Mouse (Mus musculus) midbrain, postnatal 0 days (tissue): Measurements from ENCODE around the gene Gm4952. TPM values are rescaled to one million over a fixed set of nuclear protein-coding genes. Genes with fewer than 3 reads are reported as not detected.
"Not testable (repeated sequence)": the region's sequence is repeated elsewhere in the genome, so short reads cannot be mapped to it uniquely, and the experiment has no call there.

ENCODE experiments used
- ATAC-seq: fragments of 200-750 bp; cut with Nextera tagmentation; 2 replicates; pipeline ENCODE4 v1.8.0; 2017; ENCODE audit warnings: moderate number of reproducible peaks, mild to moderate bottlenecking, moderate TSS enrichment, moderate library complexity; ENCODE audit not compliant: low FRiP score
- DNase-seq: peaks from one replicate; pipeline ENCODE4 v3.0.0-alpha.2; 2015; ENCODE audit warnings: low spot score
- H3K27ac ChIP-seq: fragments of 300-500 bp; sonication (generic); 2 replicates; pipeline ENCODE4 v1.5.1; 2014; ENCODE audit warnings: low read depth, mild to moderate bottlenecking, low read length, mixed read lengths
- H3K27me3 ChIP-seq: fragments of 300-500 bp; sonication (generic); 2 replicates; pipeline ENCODE4 v1.6.1; 2014; ENCODE audit warnings: low read length, control low read depth, mixed read lengths; ENCODE audit not compliant: insufficient read depth
- H3K36me3 ChIP-seq: fragments of 300-500 bp; sonication (generic); 2 replicates; pipeline ENCODE4 v1.6.1; 2014; ENCODE audit warnings: low read length, control low read depth, mixed read lengths; ENCODE audit not compliant: insufficient read depth
- H3K4me1 ChIP-seq: fragments of 300-500 bp; sonication (generic); 2 replicates; pipeline ENCODE4 v1.6.1; 2014; ENCODE audit warnings: mild to moderate bottlenecking, control low read depth, antibody characterized with exemption, low read length, mixed read lengths; ENCODE audit not compliant: insufficient read depth
- H3K4me2 ChIP-seq: fragments of 300-500 bp; sonication (generic); 2 replicates; pipeline ENCODE4 v1.6.1; 2014; ENCODE audit warnings: low read depth, mild to moderate bottlenecking, low read length, mixed read lengths; ENCODE audit not compliant: poor library complexity, severe bottlenecking
- H3K4me3 ChIP-seq: fragments of 300-500 bp; sonication (generic); 2 replicates; pipeline ENCODE4 v1.5.1; 2014; ENCODE audit warnings: low read depth, mild to moderate bottlenecking, low read length, moderate library complexity
- H3K9ac ChIP-seq: fragments of 300-500 bp; sonication (generic); replicated peaks from 2 replicates; pipeline ENCODE4 v1.6.1; 2014; ENCODE audit warnings: mild to moderate bottlenecking, low read length, moderate library complexity, mixed read lengths; ENCODE audit not compliant: poor library complexity, severe bottlenecking
- H3K9me3 ChIP-seq: fragments of 300-500 bp; sonication (generic); 2 replicates; pipeline ENCODE4 v1.6.1; 2016; ENCODE audit warnings: low read length, control low read depth
- CTCF ChIP-seq: IDR thresholded peaks from 2 replicates; pipeline ENCODE4 v1.5.1; 2016; ENCODE audit warnings: antibody characterized with exemption, mild to moderate bottlenecking
- WGBS: fragments of 180-500 bp; shearing (Covaris S2); extraction: QIAGEN DNeasy Blood & Tissue Kit; methylation state at CpG from one replicate; pipeline ENCODE4 v1.1.7; 2014; 5-methylcytosine and 5-hydroxymethylcytosine counted together
- polyA plus RNA-seq: library from polyadenylated mRNA; unstranded; fragments of >200 nt; fragmentation: Nextera tagmentation; extraction: Ambion mirVana; gene quantifications from 2 replicates; pipeline ENCODE4 v1.2.1, GENCODE M21; 2015
- total RNA-seq: library from RNA; depleted of rRNA; stranded (reverse); fragments of >200 nt; gene quantifications from 2 replicates; pipeline ENCODE4 v1.2.3, GENCODE M21; 2014; rRNA removed

Gm4952 gene
- total and polyA plus RNA-seq, 2 experiments from 2014 or later = 0.16 to 0.52 TPM

- Histone ChIP-seq H3K36me3 (no peaks in the 10 kb centered on the region), H3K4me3 (no peak overlapping the region), H3K4me2 (no peak overlapping the region), H3K9me3 (0 out of 2 replicates have a peak, but pooled peaks cover 4% of the 10 kb centered on the region), H3K4me1 (no peaks in the 10 kb centered on the region), H3K27me3 (no peaks in the 10 kb centered on the region), H3K27ac (no peak overlapping the region), H3K9ac (no peak overlapping the region)
- DNase-seq = no peak
- no peak for TF ChIP-seq CTCF
- no peak for ATAC-seq
- 84% methylated on average over 1 of the region's 1 CpGs for WGBS
These were observed 66.4 kb downstream of the Gm4952 start for GRCm38 (mm10) chr19:12666156-12666555.

GRCm38 (mm10) chr19:12668601-12669000 lies 68.8 kb downstream of the Gm4952 start:
- WGBS = 97% methylated on average over 3 of the region's 3 CpGs
- ATAC-seq, H3K4me1 ChIP-seq, H3K27ac ChIP-seq, H3K9me3 ChIP-seq, H3K9ac ChIP-seq, H3K27me3 ChIP-seq, H3K36me3 ChIP-seq, H3K4me3 ChIP-seq, DNase-seq, H3K4me2 ChIP-seq: not testable (repeated sequence)

- ATAC-seq (no peak), DNase-seq (no peak)
- Histone ChIP-seq H3K4me3 (no peak within 1 kb of the TSS), H3K4me1 (no peaks in the 10 kb centered on the region), H3K27ac (no peak within 1 kb of the TSS), H3K4me2 (no peak within 1 kb of the TSS), H3K36me3 (no peaks in the 10 kb centered on the region), H3K9me3 (no peaks in the 10 kb centered on the region), H3K9ac (no peak within 1 kb of the TSS), H3K27me3 (no peaks in the 10 kb centered on the region)
- TF ChIP-seq CTCF = no peak
These were observed 70.4 kb downstream of the Gm4952 start, which contains the start of gene Olfr1442 for GRCm38 (mm10) chr19:12670139-12670538. TSS of gene Olfr1442 (plus strand) at chr19:12670439.

- H3K27me3 ChIP-seq = no peaks in the 10 kb centered on the region
- no peak for ATAC-seq
- no peak for TF ChIP-seq CTCF
- WGBS = 91% methylated on average over 4 of the region's 4 CpGs
- no peaks in the 10 kb centered on the region for H3K9me3 ChIP-seq
- no peak overlapping the region for H3K4me3 ChIP-seq
- DNase-seq = no peak
- H3K4me1 ChIP-seq = no peaks in the 10 kb centered on the region
- H3K36me3 ChIP-seq = no peaks in the 10 kb centered on the region
- no peak overlapping the region for H3K9ac ChIP-seq
- H3K4me2 ChIP-seq = no peak overlapping the region
- H3K27ac ChIP-seq = no peak overlapping the region
These were observed 71.3 kb downstream of the Gm4952 start for GRCm38 (mm10) chr19:12671051-12671450.

- H3K27me3 ChIP-seq = no peaks in the 10 kb centered on the region
- TF ChIP-seq CTCF = no peak
- no peak within 1 kb of the TSS for H3K9ac ChIP-seq
- no peaks in the 10 kb centered on the region for H3K9me3 ChIP-seq
- H3K4me2 ChIP-seq = no peak within 1 kb of the TSS
- DNase-seq (no peak), ATAC-seq (no peak)
- H3K4me1 ChIP-seq = no peaks in the 10 kb centered on the region
- no peaks in the 10 kb centered on the region for H3K36me3 ChIP-seq
- no peak within 1 kb of the TSS for H3K27ac ChIP-seq
- H3K4me3 ChIP-seq = no peak within 1 kb of the TSS
- WGBS = 71% methylated on average over 3 of the region's 3 CpGs
These were observed 78.0 kb downstream of the Gm4952 start, which contains the start of gene Olfr1443 for GRCm38 (mm10) chr19:12677812-12678211. TSS of gene Olfr1443 (plus strand) at chr19:12678112.

Other genes starting within 250 kb of the Gm4952 start
- gene Olfr1440, start 212.7 kb upstream of the Gm4952 start, total RNA-seq = not detected in 2 replicates
- not detected in 2 replicates for gene Olfr1440, start 212.7 kb upstream of the Gm4952 start, polyA plus RNA-seq
- not detected in 2 replicates for gene Olfr1441, start 182.5 kb upstream of the Gm4952 start, total RNA-seq
- gene Olfr1441, start 182.5 kb upstream of the Gm4952 start, polyA plus RNA-seq = not detected in 2 replicates
- not detected in 2 replicates for gene Pfpl, start 172.1 kb upstream of the Gm4952 start, total RNA-seq
- not detected in 2 replicates for gene Pfpl, start 172.1 kb upstream of the Gm4952 start, polyA plus RNA-seq
- gene Mpeg1, start 139.2 kb upstream of the Gm4952 start, total RNA-seq = 2.7 and 4.2 TPM in 2 replicates
- 0.83 and 0.88 TPM in 2 replicates for gene Mpeg1, start 139.2 kb upstream of the Gm4952 start, polyA plus RNA-seq
- 57.5 and 63.1 TPM in 2 replicates for gene Dtx4, start 98.5 kb upstream of the Gm4952 start, total RNA-seq
- gene Dtx4, start 98.5 kb upstream of the Gm4952 start, polyA plus RNA-seq = 24.3 and 26.3 TPM in 2 replicates
- gene Fam111a, start 54.2 kb upstream of the Gm4952 start, total RNA-seq = 2.3 and 4.2 TPM in 2 replicates
- 2.4 and 2.7 TPM in 2 replicates for gene Fam111a, start 54.2 kb upstream of the Gm4952 start, polyA plus RNA-seq
- not detected in 2 replicates for gene Glyat, start 33.3 kb downstream of the Gm4952 start, total RNA-seq
- gene Glyat, start 33.3 kb downstream of the Gm4952 start, polyA plus RNA-seq = not detected in 2 replicates
- not detected in 2 replicates for gene Olfr1442, start 70.5 kb downstream of the Gm4952 start, total RNA-seq
- gene Olfr1442, start 70.5 kb downstream of the Gm4952 start, polyA plus RNA-seq = not detected in 2 replicates
- gene Olfr1443, start 78.1 kb downstream of the Gm4952 start, total RNA-seq = not detected in 2 replicates
- not detected in 2 replicates for gene Olfr1443, start 78.1 kb downstream of the Gm4952 start, polyA plus RNA-seq
- gene Keg1, start 95.8 kb downstream of the Gm4952 start, total RNA-seq = not detected in 2 replicates
- not detected in 2 replicates for gene Keg1, start 95.8 kb downstream of the Gm4952 start, polyA plus RNA-seq
- gene Cntf, start 165.7 kb downstream of the Gm4952 start, total RNA-seq = 1.2 and 1.5 TPM in 2 replicates
- gene Cntf, start 165.7 kb downstream of the Gm4952 start, polyA plus RNA-seq = 0.72 and 1.0 TPM in 2 replicates
- gene Zfp91, start 196.2 kb downstream of the Gm4952 start, total RNA-seq = 52.5 and 56.5 TPM in 2 replicates
- 10.4 and 12.8 TPM in 2 replicates for gene Zfp91, start 196.2 kb downstream of the Gm4952 start, polyA plus RNA-seq
- gene Lpxn, start 196.2 kb downstream of the Gm4952 start, total RNA-seq = 1.0 and 1.9 TPM in 2 replicates
- gene Lpxn, start 196.2 kb downstream of the Gm4952 start, polyA plus RNA-seq = 0.77 and 0.96 TPM in 2 replicates
- gene Gm5244, start 246.7 kb downstream of the Gm4952 start, total RNA-seq = not detected in 2 replicates
- gene Gm5244, start 246.7 kb downstream of the Gm4952 start, polyA plus RNA-seq = not detected in 2 replicates